Mouse (Mus musculus): ENCODE measurements around the gene Ivns1abp.

GRCm38 (mm10) chr1:151301456-151301855 lies 42.8 kb upstream of the Ivns1abp start:
- TF ChIP-seq CTCF (IDR thresholded peaks at IDR 0.05) (no peak), EP300 (IDR thresholded peaks at IDR 0.05) (no peak)
